Mouse (Mus musculus): ENCODE results near the gene Fam208b.

DNA sequence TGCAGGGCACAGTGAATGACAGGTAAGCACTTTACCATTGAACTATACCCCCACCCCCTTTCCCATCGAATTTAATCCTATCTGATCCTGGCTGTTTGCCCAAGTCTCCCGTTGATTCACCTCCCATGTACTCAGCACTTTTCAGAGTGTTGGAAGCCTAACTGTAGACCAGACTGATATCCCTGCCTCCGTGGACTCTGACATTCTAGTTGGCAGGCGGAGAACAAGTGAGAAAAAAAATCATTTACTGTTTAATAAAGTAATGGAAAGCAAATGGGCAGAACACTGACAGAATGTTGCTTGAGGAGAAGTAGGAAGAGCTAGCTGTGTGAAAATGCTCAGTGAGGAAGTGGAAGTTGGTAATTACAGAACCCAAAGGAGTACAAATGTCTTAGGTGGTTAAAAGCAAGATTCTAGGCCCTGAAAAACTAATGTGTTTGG, 85.3 kb downstream of the Fam208b start:
- TF ChIP-seq GATA1 (IDR thresholded peaks at IDR 0.05; ENCODE audit: low read length) (no peak), TAL1 (IDR thresholded peaks at IDR 0.05; ENCODE audit: low read length) (no peak)

Measured in erythroblast, embryonic 14.5 days (primary cell).